Mouse (Mus musculus) hindbrain, embryonic 12.5 days (tissue): ENCODE data around the gene Diras1. TPM values are rescaled to one million over a fixed set of nuclear protein-coding genes. Genes with fewer than 3 reads are reported as not detected.
"Not testable (repeated sequence)": the region's sequence is repeated elsewhere in the genome, so short reads cannot be mapped to it uniquely, and the experiment has no call there.

Source experiments
- ATAC-seq: fragments of 200-750 bp; cut with Nextera tagmentation; 2 replicates; pipeline ENCODE4 v1.8.0; 2017; ENCODE audit warnings: moderate TSS enrichment; ENCODE audit not compliant: low FRiP score
- H3K27ac ChIP-seq: fragments of 300-500 bp; sonication (generic); 2 replicates; pipeline ENCODE4 v1.5.1; 2016; ENCODE audit warnings: mild to moderate bottlenecking
- H3K27me3 ChIP-seq: fragments of 300-500 bp; sonication (generic); 2 replicates; pipeline ENCODE4 v1.6.1; 2016; ENCODE audit warnings: mild to moderate bottlenecking
- H3K36me3 ChIP-seq: fragments of 300-500 bp; sonication (generic); 2 replicates; pipeline ENCODE4 v1.6.1; 2016; ENCODE audit warnings: mild to moderate bottlenecking
- H3K4me1 ChIP-seq: fragments of 300-500 bp; sonication (generic); 2 replicates; pipeline ENCODE4 v1.6.1; 2016
- H3K4me2 ChIP-seq: fragments of 300-500 bp; sonication (generic); replicated peaks from 2 replicates; pipeline ENCODE4 v1.6.1; 2016; ENCODE audit warnings: mild to moderate bottlenecking
- H3K4me3 ChIP-seq: fragments of 300-500 bp; sonication (generic); 2 replicates; pipeline ENCODE4 v1.5.1; 2016; ENCODE audit warnings: mild to moderate bottlenecking
- H3K9ac ChIP-seq: fragments of 300-500 bp; sonication (generic); 2 replicates; pipeline ENCODE4 v1.6.1; 2016; ENCODE audit warnings: mild to moderate bottlenecking, moderate library complexity
- H3K9me3 ChIP-seq: fragments of 300-500 bp; sonication (generic); replicated peaks from 2 replicates; pipeline ENCODE4 v1.6.1; 2016; ENCODE audit warnings: mild to moderate bottlenecking
- WGBS: fragments of 180-500 bp; shearing (Covaris S2); methylation state at CpG from one replicate; pipeline ENCODE4 v1.1.7; 2016; 5-methylcytosine and 5-hydroxymethylcytosine counted together
- polyA plus RNA-seq: library from polyadenylated mRNA; unstranded; fragments of >200 nt; fragmentation: Nextera tagmentation; extraction: Ambion mirVana; gene quantifications from 2 replicates; pipeline ENCODE4 v1.2.1, GENCODE M21; 2016

The Diras1 gene
- polyA plus RNA-seq, 1 experiment from 2014 or later = 16.4 TPM

GRCm38 (mm10) chr10:80993276-80993675, 32.2 kb downstream of the Diras1 start:
- ATAC-seq = no peak
- Histone ChIP-seq H3K4me2 (no peak overlapping the region), H3K36me3 (no peaks in the 10 kb centered on the region), H3K9me3 (no peaks in the 10 kb centered on the region), H3K9ac (no peak overlapping the region), H3K27me3 (peaks cover 33% of the 10 kb centered on the region), H3K4me1 (peaks cover 4% of the 10 kb centered on the region; the same call in 1 of the 2 replicates), H3K27ac (no peak overlapping the region), H3K4me3 (no peak overlapping the region)
- WGBS = 72% methylated on average over 5 of the region's 5 CpGs

- 71% methylated on average over 1 of the region's 1 CpGs for WGBS
- Histone ChIP-seq H3K27me3 (peaks cover 42% of the 10 kb centered on the region), H3K9ac (no peak overlapping the region)
Measured at GRCm38 (mm10) chr10:80991945-80992344, 33.5 kb downstream of the Diras1 start.

GRCm38 (mm10) chr10:80991007-80991406, 34.5 kb downstream of the Diras1 start:
- H3K9me3 ChIP-seq = no peaks in the 10 kb centered on the region
- 11% methylated on average over 3 of the region's 3 CpGs for WGBS
- H3K27me3 ChIP-seq = peaks cover 51% of the 10 kb centered on the region
- H3K27ac ChIP-seq = no peak overlapping the region
- H3K4me1 ChIP-seq = peaks cover 7% of the 10 kb centered on the region; the same call in 1 of the 2 replicates
- ATAC-seq = no peak
- H3K36me3 ChIP-seq = no peaks in the 10 kb centered on the region
- no peak overlapping the region for H3K4me3 ChIP-seq
- H3K4me2 ChIP-seq = no peak overlapping the region
- H3K9ac ChIP-seq = no peak overlapping the region

More at GRCm38 (mm10) chr10:80991945-80992344, 33.5 kb downstream of the Diras1 start:
- Histone ChIP-seq H3K27ac (no peak overlapping the region), H3K36me3 (no peaks in the 10 kb centered on the region), H3K4me1 (peaks cover 4% of the 10 kb centered on the region; the same call in 1 of the 2 replicates), H3K9me3 (no peaks in the 10 kb centered on the region), H3K4me3 (no peak overlapping the region), H3K4me2 (no peak overlapping the region)
- no peak for ATAC-seq

GRCm38 (mm10) chr10:80990406-80990805, 35.1 kb downstream of the Diras1 start:
- no peak overlapping the region for H3K9ac ChIP-seq
- no peaks in the 10 kb centered on the region for H3K9me3 ChIP-seq
- H3K4me1 ChIP-seq = peaks cover 12% of the 10 kb centered on the region
- no peaks in the 10 kb centered on the region for H3K36me3 ChIP-seq
- no peak overlapping the region for H3K4me3 ChIP-seq
- peaks cover 57% of the 10 kb centered on the region for H3K27me3 ChIP-seq
- no peak for ATAC-seq
- H3K4me2 ChIP-seq = no peak overlapping the region
- no peak overlapping the region for H3K27ac ChIP-seq
- WGBS = 73% methylated on average over 7 of the region's 7 CpGs

- H3K9me3 ChIP-seq, H3K9ac ChIP-seq, H3K4me3 ChIP-seq, H3K27ac ChIP-seq, H3K36me3 ChIP-seq, H3K4me2 ChIP-seq, ATAC-seq: not testable (repeated sequence)
- Histone ChIP-seq H3K4me1 (peaks cover 16% of the 10 kb centered on the region), H3K27me3 (peaks cover 60% of the 10 kb centered on the region)
- 67% methylated on average over 4 of the region's 4 CpGs for WGBS
Measured at GRCm38 (mm10) chr10:80989854-80990253, 35.6 kb downstream of the Diras1 start.

- H3K4me2 ChIP-seq = no peak overlapping the region
- H3K4me3 ChIP-seq = no peak overlapping the region
- WGBS = 76% methylated on average over 6 of the region's 6 CpGs
- ATAC-seq = no peak
- no peak overlapping the region for H3K27ac ChIP-seq
- H3K9ac ChIP-seq = no peak overlapping the region
- peaks cover 60% of the 10 kb centered on the region for H3K27me3 ChIP-seq
- no peaks in the 10 kb centered on the region for H3K36me3 ChIP-seq
- no peaks in the 10 kb centered on the region for H3K9me3 ChIP-seq
- H3K4me1 ChIP-seq = peaks cover 16% of the 10 kb centered on the region
Measured at GRCm38 (mm10) chr10:80989446-80989845, 36.0 kb downstream of the Diras1 start.

- Histone ChIP-seq H3K27ac (no peak overlapping the region), H3K9ac (no peak overlapping the region), H3K4me3 (no peak overlapping the region), H3K4me2 (no peak overlapping the region), H3K9me3 (no peaks in the 10 kb centered on the region), H3K4me1 (peaks cover 16% of the 10 kb centered on the region), H3K36me3 (no peaks in the 10 kb centered on the region), H3K27me3 (peaks cover 60% of the 10 kb centered on the region)
- 12% methylated on average over 10 of the region's 10 CpGs for WGBS
- ATAC-seq = peak; percentile 80
Measured at GRCm38 (mm10) chr10:80987709-80988441, 37.6 kb downstream of the Diras1 start.

GRCm38 (mm10) chr10:80986754-80987153, 38.7 kb downstream of the Diras1 start:
- no peaks in the 10 kb centered on the region for H3K36me3 ChIP-seq
- H3K4me3 ChIP-seq = no peak overlapping the region
- H3K4me2 ChIP-seq = no peak overlapping the region
- H3K4me1 ChIP-seq = peaks cover 16% of the 10 kb centered on the region
- WGBS = 75% methylated on average over 6 of the region's 6 CpGs
- H3K9ac ChIP-seq = no peak overlapping the region
- H3K9me3 ChIP-seq = no peaks in the 10 kb centered on the region
- no peak for ATAC-seq
- peaks cover 55% of the 10 kb centered on the region for H3K27me3 ChIP-seq
- no peak overlapping the region for H3K27ac ChIP-seq

- Histone ChIP-seq H3K36me3 (no peaks in the 10 kb centered on the region), H3K4me1 (peaks cover 16% of the 10 kb centered on the region), H3K4me3 (0 out of 2 replicates have a peak overlapping the region, but pooled peaks have one; percentile 4), H3K9ac (no peak overlapping the region; the same call in 1 of the 2 replicates), H3K27ac (no peak overlapping the region), H3K27me3 (peaks cover 55% of the 10 kb centered on the region), H3K4me2 (peak overlapping the region; percentile 43), H3K9me3 (no peaks in the 10 kb centered on the region)
- 40% methylated on average over 13 of the region's 13 CpGs for WGBS
- ATAC-seq = no peak
Measured at GRCm38 (mm10) chr10:80985970-80986701, 39.3 kb downstream of the Diras1 start.

GRCm38 (mm10) chr10:80985241-80985969, 40.1 kb downstream of the Diras1 start:
- Histone ChIP-seq H3K9me3 (no peaks in the 10 kb centered on the region), H3K4me2 (peak overlapping the region; percentile 43), H3K36me3 (no peaks in the 10 kb centered on the region), H3K27me3 (peaks cover 54% of the 10 kb centered on the region), H3K4me3 (0 out of 2 replicates have a peak overlapping the region, but pooled peaks have one; percentile 4), H3K27ac (no peak overlapping the region), H3K4me1 (peaks cover 16% of the 10 kb centered on the region), H3K9ac (no peak overlapping the region; the same call in 1 of the 2 replicates)
- ATAC-seq = no peak
- 11% methylated on average over 37 of the region's 37 CpGs for WGBS

- Histone ChIP-seq H3K27me3 (peaks cover 51% of the 10 kb centered on the region), H3K4me3 (no peak overlapping the region)
- 91% methylated on average over 12 of the region's 12 CpGs for WGBS
Measured at GRCm38 (mm10) chr10:80984223-80984622, 41.2 kb downstream of the Diras1 start.

GRCm38 (mm10) chr10:80982381-80982780, 43.1 kb downstream of the Diras1 start:
- no peak overlapping the region for H3K4me2 ChIP-seq
- H3K4me3 ChIP-seq = no peak overlapping the region
- WGBS = 69% methylated on average over 4 of the region's 4 CpGs
- no peak overlapping the region for H3K27ac ChIP-seq
- peaks cover 12% of the 10 kb centered on the region for H3K4me1 ChIP-seq
- no peak overlapping the region for H3K9ac ChIP-seq
- H3K9me3 ChIP-seq = no peaks in the 10 kb centered on the region
- no peak for ATAC-seq
- H3K27me3 ChIP-seq = peaks cover 39% of the 10 kb centered on the region
- no peaks in the 10 kb centered on the region for H3K36me3 ChIP-seq

More at GRCm38 (mm10) chr10:80984223-80984622, 41.2 kb downstream of the Diras1 start:
- ATAC-seq = no peak
- Histone ChIP-seq H3K4me1 (peaks cover 16% of the 10 kb centered on the region), H3K9me3 (no peaks in the 10 kb centered on the region), H3K36me3 (no peaks in the 10 kb centered on the region), H3K27ac (no peak overlapping the region), H3K4me2 (no peak overlapping the region), H3K9ac (no peak overlapping the region)
